Comparison of ENCODE assay signal across 11 mouse cellular contexts in the genomic region with DNA sequence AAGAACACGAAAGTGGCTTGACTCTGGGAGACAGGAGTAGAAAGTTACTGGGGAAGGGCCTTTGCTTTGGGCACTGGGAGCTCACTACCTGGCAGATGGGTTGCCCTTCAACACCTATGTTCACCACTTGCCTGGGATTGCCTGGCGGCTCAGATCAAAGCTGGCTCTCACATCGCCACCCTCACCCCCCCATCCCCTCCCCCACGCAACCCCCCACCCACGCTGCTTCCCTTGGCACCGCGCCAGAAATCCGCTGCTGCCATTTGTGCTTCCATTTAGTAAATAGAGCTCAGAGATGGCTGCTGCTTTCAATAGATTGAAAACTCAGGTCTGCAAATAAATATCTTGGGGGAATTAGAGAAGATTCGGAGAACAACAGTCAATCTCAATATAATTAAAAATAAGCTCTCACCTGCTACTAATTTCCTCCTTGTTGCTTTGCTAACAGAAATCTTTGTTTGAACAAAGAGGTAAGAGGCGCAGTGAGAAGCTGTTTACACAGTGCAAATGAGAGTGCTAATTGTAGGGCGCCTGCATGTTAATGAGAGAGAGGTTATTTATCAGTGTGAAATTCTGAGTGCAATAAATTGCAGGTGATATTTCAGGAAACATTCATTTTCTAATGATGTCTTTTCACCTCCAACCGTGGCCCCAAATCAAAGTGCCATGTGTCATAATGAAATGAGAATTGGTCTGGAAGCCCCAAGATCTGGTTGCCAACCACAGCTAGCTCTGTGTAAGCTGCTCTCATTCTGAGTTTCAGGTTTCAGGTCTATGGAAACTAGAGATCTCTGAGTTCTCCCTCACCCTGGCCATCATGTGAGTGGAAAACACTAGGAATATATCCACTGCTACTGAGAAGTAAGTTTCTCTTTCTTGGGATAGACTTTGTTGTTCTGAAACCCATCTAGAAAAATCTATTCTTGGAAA.
DNase-seq lines count a peak whose midpoint lies in the region; ATAC-seq and TF ChIP-seq lines count a peak whose summit lies in the region.
"Had no signal": no experiment of that assay in that cellular context is flagged by ENCODE, and none has a peak within 500 bp of the region (broad histone marks: within the 10 kb centered on the region; RNA-seq: fewer than 3 reads in every experiment).

No protein-coding gene starts in this region.

- H3K4me3 ChIP-seq in lung, embryonic 14.5 days (ENCODE audit: low read depth, low read length), result no peak overlapping the region
- no peak overlapping the region for H3K4me3 ChIP-seq in forebrain, embryonic 15.5 days
- no peak overlapping the region for H3K4me3 ChIP-seq in midbrain, embryonic 16.5 days (ENCODE audit: low read depth, low read length)

- ATAC-seq in lung, embryonic 14.5 days (ENCODE audit: insufficient read depth), result no peak
- peak; percentile 74 for ATAC-seq in forebrain, embryonic 15.5 days (replicated peaks)
- ATAC-seq in midbrain, embryonic 16.5 days, result peak; percentile 60; the same call in 1 of the 2 replicates
- ATAC-seq: inflammation-experienced regulatory T-cells, adult 6 months; lung, postnatal 0 days had no signal

- 0 out of 2 replicates have a peak overlapping the region, but pooled peaks have one; percentile 7 for H3K4me2 ChIP-seq in lung, embryonic 14.5 days
- H3K4me2 ChIP-seq in forebrain, embryonic 15.5 days (replicated peaks), result peak overlapping the region; percentile 20; the same call in 1 of the 2 replicates
- no peak overlapping the region for H3K4me2 ChIP-seq in midbrain, embryonic 16.5 days (ENCODE audit: low read length)
- H3K4me2 ChIP-seq: heart, embryonic 11.5 days had no signal

- DNase-seq in cerebellum, postnatal 14 days, result peak; percentile 48 to 75
- DNase-seq in cerebellum, adult 11 months, result no peak
- DNase-seq in lung, embryonic 14.5 days, result peak; percentile 38
- DNase-seq in lung, postnatal 36 days, result no peak
- no peak for DNase-seq in left cerebral cortex, adult 11 months (ENCODE audit: low spot score)
- DNase-seq in spleen, postnatal 14 days (ENCODE audit: low spot score in 2 of 2), result no peak

- no peak overlapping the region for H3K9ac ChIP-seq in lung, embryonic 14.5 days
- H3K9ac ChIP-seq in forebrain, embryonic 15.5 days (replicated peaks), result no peak overlapping the region
- no peak overlapping the region for H3K9ac ChIP-seq in midbrain, embryonic 16.5 days (ENCODE audit: low read depth, low read length)

- H3K27me3 ChIP-seq in lung, embryonic 14.5 days (ENCODE audit: insufficient read depth, low read length), result no peaks in the 10 kb centered on the region
- no peaks in the 10 kb centered on the region for H3K27me3 ChIP-seq in forebrain, embryonic 15.5 days
- no peaks in the 10 kb centered on the region for H3K27me3 ChIP-seq in midbrain, embryonic 16.5 days (ENCODE audit: control insufficient read depth, insufficient read depth, low read depth, low read length)

- WGBS in lung, embryonic 14.5 days, result 34% methylated on average over 12 of the region's 12 CpGs
- WGBS in forebrain, embryonic 15.5 days, result 24% methylated on average over 12 of the region's 12 CpGs
- WGBS in midbrain, embryonic 16.5 days, result 64% methylated on average over 12 of the region's 12 CpGs

- no peak overlapping the region for H3K27ac ChIP-seq in lung, embryonic 14.5 days (ENCODE audit: low read depth)
- H3K27ac ChIP-seq in forebrain, embryonic 15.5 days (replicated peaks), result peak overlapping the region; percentile 64
- 0 out of 2 replicates have a peak overlapping the region, but pooled peaks have one; percentile 8 for H3K27ac ChIP-seq in midbrain, embryonic 16.5 days (ENCODE audit: low read length)

- TF ChIP-seq CTCF in lung, embryonic 14.5 days (IDR thresholded peaks at IDR 0.05; ENCODE audit: low read depth), result no peak

- peaks cover 3% of the 10 kb centered on the region; the same call in 1 of the 2 replicates for H3K4me1 ChIP-seq in lung, embryonic 14.5 days (ENCODE audit: insufficient read depth)
- H3K4me1 ChIP-seq in forebrain, embryonic 15.5 days, result peaks cover 15% of the 10 kb centered on the region
- no peaks in the 10 kb centered on the region; the same call in 1 of the 2 replicates for H3K4me1 ChIP-seq in midbrain, embryonic 16.5 days (ENCODE audit: control insufficient read depth, insufficient read depth, low read length)

- no peaks in the 10 kb centered on the region for H3K9me3 ChIP-seq in lung, embryonic 14.5 days (ENCODE audit: low read depth, low read length)
- no peaks in the 10 kb centered on the region for H3K9me3 ChIP-seq in forebrain, embryonic 15.5 days
- H3K9me3 ChIP-seq in midbrain, embryonic 16.5 days (replicated peaks; ENCODE audit: control insufficient read depth, low read length, poor library complexity, severe bottlenecking), result no peaks in the 10 kb centered on the region; the same call in 1 of the 2 replicates

- H3K36me3 ChIP-seq in lung, embryonic 14.5 days (ENCODE audit: insufficient read depth), result no peaks in the 10 kb centered on the region
- H3K36me3 ChIP-seq in forebrain, embryonic 15.5 days, result no peaks in the 10 kb centered on the region
- no peaks in the 10 kb centered on the region for H3K36me3 ChIP-seq in midbrain, embryonic 16.5 days (ENCODE audit: control insufficient read depth, insufficient read depth, low read length)

Comparison
In these comparisons a context has a peak if more than half of its experiments do, and no peak if none do; other contexts are left out.
1. DNase-seq: peak in cerebellum, postnatal 14 days (2 of 2) and lung, embryonic 14.5 days (single experiment); none in cerebellum, adult 11 months (single experiment), lung, postnatal 36 days (single experiment), left cerebral cortex, adult 11 months (single experiment) and spleen, postnatal 14 days (0 of 2).